Mouse (Mus musculus) fibroblast of lung, adult 2 months (primary cell): ENCODE results near the gene Dnase2b.
A peak's percentile ranks its signal among the peaks of the same experiment; 100 is the strongest.

Source experiments
- DNase-seq: peaks from one replicate; pipeline ENCODE4 v3.0.0-alpha.2; 2011; ENCODE audit warnings: low read depth

Dnase2b gene

GRCm38 (mm10) chr3:146616533-146617283 is 1.3 kb upstream of the Dnase2b start:
- DNase-seq = no peak

- DNase-seq = no peak
Measured at GRCm38 (mm10) chr3:146611821-146612220, 3.6 kb downstream of the Dnase2b start.

GRCm38 (mm10) chr3:146611261-146611660 is 4.1 kb downstream of the Dnase2b start:
- no peak for DNase-seq

- DNase-seq = no peak
Measured at GRCm38 (mm10) chr3:146610322-146610721, 5.1 kb downstream of the Dnase2b start.

GRCm38 (mm10) chr3:146607368-146607767 is 8.0 kb downstream of the Dnase2b start:
- DNase-seq = peak; percentile 67

- DNase-seq = no peak
Measured at GRCm38 (mm10) chr3:146604647-146605046, 10.7 kb downstream of the Dnase2b start.

GRCm38 (mm10) chr3:146602531-146602930 is 12.9 kb downstream of the Dnase2b start:
- DNase-seq = no peak

GRCm38 (mm10) chr3:146601205-146601604 is 14.2 kb downstream of the Dnase2b start:
- DNase-seq = no peak

GRCm38 (mm10) chr3:146599198-146599900 is 16.0 kb downstream of the Dnase2b start:
- no peak for DNase-seq

- DNase-seq = no peak
Measured at GRCm38 (mm10) chr3:146598411-146598810, 17.0 kb downstream of the Dnase2b start.

- DNase-seq = no peak
Measured at GRCm38 (mm10) chr3:146596864-146597263, 18.5 kb downstream of the Dnase2b start.

- DNase-seq = no peak
Measured at GRCm38 (mm10) chr3:146596387-146596786, 19.0 kb downstream of the Dnase2b start.

- no peak for DNase-seq
Measured at GRCm38 (mm10) chr3:146595440-146595839, 20.0 kb downstream of the Dnase2b start.

GRCm38 (mm10) chr3:146591601-146592000 is 23.8 kb downstream of the Dnase2b start:
- no peak for DNase-seq

- no peak for DNase-seq
Measured at GRCm38 (mm10) chr3:146591159-146591558, 24.2 kb downstream of the Dnase2b start.

- no peak for DNase-seq
Measured at GRCm38 (mm10) chr3:146589523-146589922, 25.9 kb downstream of the Dnase2b start.

- no peak for DNase-seq
Measured at GRCm38 (mm10) chr3:146586616-146587015, 28.8 kb downstream of the Dnase2b start.

GRCm38 (mm10) chr3:146583908-146584307 is 31.5 kb downstream of the Dnase2b start:
- DNase-seq = no peak

GRCm38 (mm10) chr3:146583478-146583877 is 31.9 kb downstream of the Dnase2b start:
- no peak for DNase-seq

- no peak for DNase-seq
Measured at GRCm38 (mm10) chr3:146580039-146580729, 35.2 kb downstream of the Dnase2b start.

GRCm38 (mm10) chr3:146577591-146577990 is 37.8 kb downstream of the Dnase2b start:
- DNase-seq = no peak

- no peak for DNase-seq
Measured at GRCm38 (mm10) chr3:146571341-146571740, 44.1 kb downstream of the Dnase2b start.

GRCm38 (mm10) chr3:146570939-146571338 is 44.5 kb downstream of the Dnase2b start:
- no peak for DNase-seq
